Mouse (Mus musculus): ENCODE measurements at regions not wholly inside any gene's neighbourhood (a gene's known extent, or its start where the extent isn't known, plus 50 kb on each side); places are given as distances from the start of the nearest gene placed in this dataset.
A peak's percentile ranks its signal among the peaks of the same experiment; 100 is the strongest.

DNA sequence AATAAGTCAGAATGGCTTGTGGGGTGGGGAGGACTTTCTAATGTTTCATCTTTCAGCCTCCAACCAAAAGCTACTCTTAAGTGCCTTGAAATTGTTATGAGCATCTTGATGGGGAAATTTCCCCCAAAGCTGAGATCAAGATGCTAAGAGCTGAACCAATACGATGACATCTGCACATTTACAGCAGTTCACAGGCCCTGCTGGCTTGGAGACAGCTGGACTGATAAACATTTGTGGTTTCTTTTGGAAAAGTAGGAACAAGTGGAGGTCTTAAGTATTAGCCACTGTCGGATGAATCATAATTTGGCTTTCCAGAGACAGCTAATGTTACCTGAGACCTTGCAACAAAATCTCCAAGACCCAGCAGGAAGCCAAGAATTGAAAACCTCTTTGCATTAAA lies 78.4 kb upstream of the Pabpc6 start:
- Histone ChIP-seq H3K36me3 (ENCODE audit: control insufficient read depth, insufficient read depth, low read length) (no peaks in the 10 kb centered on the region), H3K4me2 (ENCODE audit: low read depth) (no peak overlapping the region), H3K27me3 (ENCODE audit: control insufficient read depth, insufficient read depth, low read length) (no peaks in the 10 kb centered on the region), H3K9ac (ENCODE audit: low read length) (no peak overlapping the region), H3K4me1 (ENCODE audit: control insufficient read depth, insufficient read depth, low read length) (no peaks in the 10 kb centered on the region), H3K9me3 (ENCODE audit: control insufficient read depth, low read length) (no peaks in the 10 kb centered on the region), H3K4me3 (ENCODE audit: low read depth, low read length) (no peak overlapping the region), H3K27ac (ENCODE audit: low read depth, low read length) (no peak overlapping the region)
- ATAC-seq (ENCODE audit: insufficient read depth, low FRiP score, low TSS enrichment), result no peak
- WGBS, result 89% methylated on average over 2 of the region's 2 CpGs
- no peak for DNase-seq (ENCODE audit: low spot score)

- Histone ChIP-seq H3K4me2 (ENCODE audit: low read depth) (no peak overlapping the region), H3K9ac (ENCODE audit: low read length) (no peak overlapping the region), H3K9me3 (ENCODE audit: control insufficient read depth, low read length) (no peaks in the 10 kb centered on the region), H3K36me3 (ENCODE audit: control insufficient read depth, insufficient read depth, low read length) (no peaks in the 10 kb centered on the region), H3K4me3 (ENCODE audit: low read depth, low read length) (no peak overlapping the region), H3K27me3 (ENCODE audit: control insufficient read depth, insufficient read depth, low read length) (no peaks in the 10 kb centered on the region), H3K27ac (ENCODE audit: low read depth, low read length) (no peak overlapping the region), H3K4me1 (ENCODE audit: control insufficient read depth, insufficient read depth, low read length) (no peaks in the 10 kb centered on the region)
- 87% methylated on average over 5 of the region's 5 CpGs for WGBS
- ATAC-seq (ENCODE audit: insufficient read depth, low FRiP score, low TSS enrichment), result no peak
- DNase-seq (ENCODE audit: low spot score), result no peak
Measured at GRCm38 (mm10) chr17:9743342-9743741, 73.8 kb upstream of the Pabpc6 start.

DNA sequence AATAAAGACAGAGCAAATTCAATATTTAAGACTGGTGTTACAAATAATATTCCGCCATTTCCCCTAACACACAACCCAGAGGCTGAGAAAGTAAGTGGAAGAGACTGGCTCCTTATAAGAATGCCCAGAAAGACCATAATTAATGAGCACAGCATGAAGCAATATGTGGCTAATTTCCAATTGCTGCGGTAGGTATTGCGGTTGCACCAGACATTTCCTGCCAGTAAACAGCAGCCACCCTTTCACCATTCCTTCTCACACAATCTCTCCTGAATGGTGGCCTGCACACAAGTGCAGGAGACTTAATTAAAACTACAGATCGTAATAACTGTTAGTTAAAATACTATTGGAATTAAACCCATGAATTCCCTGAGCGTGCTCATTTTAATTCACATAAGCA lies 71.8 kb upstream of the Pabpc6 start:
- 93% methylated on average over 5 of the region's 5 CpGs for WGBS
- no peak overlapping the region for H3K27ac ChIP-seq (ENCODE audit: low read depth, low read length)
- no peaks in the 10 kb centered on the region for H3K4me1 ChIP-seq (ENCODE audit: control insufficient read depth, insufficient read depth, low read length)
- H3K4me2 ChIP-seq (ENCODE audit: low read depth), result no peak overlapping the region
- H3K27me3 ChIP-seq (ENCODE audit: control insufficient read depth, insufficient read depth, low read length), result no peaks in the 10 kb centered on the region
- no peaks in the 10 kb centered on the region for H3K9me3 ChIP-seq (ENCODE audit: control insufficient read depth, low read length)
- H3K9ac ChIP-seq (ENCODE audit: low read length), result no peak overlapping the region
- H3K4me3 ChIP-seq (ENCODE audit: low read depth, low read length), result no peak overlapping the region
- ATAC-seq (ENCODE audit: insufficient read depth, low FRiP score, low TSS enrichment), result no peak
- H3K36me3 ChIP-seq (ENCODE audit: control insufficient read depth, insufficient read depth, low read length), result no peaks in the 10 kb centered on the region
- no peak for DNase-seq (ENCODE audit: low spot score)

DNA sequence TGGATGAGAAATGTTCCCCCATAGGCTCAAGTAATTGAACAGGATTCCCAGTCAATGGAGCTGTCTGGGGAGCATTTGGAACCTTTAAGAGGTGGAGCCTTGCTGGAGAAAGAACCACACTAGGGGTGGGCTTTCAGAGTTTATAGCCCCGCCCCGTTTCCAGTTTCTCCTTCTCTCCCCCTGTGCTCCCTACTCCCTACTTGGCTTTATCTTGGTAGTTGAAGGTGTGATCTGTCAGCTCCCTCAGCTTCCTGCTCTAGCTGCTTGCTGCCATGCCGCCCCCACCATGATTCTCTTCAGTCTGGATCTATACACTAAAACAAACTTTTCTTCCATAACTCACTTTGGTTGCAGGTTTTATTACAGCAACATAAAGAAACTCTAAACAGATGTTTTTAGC lies 59.5 kb upstream of the Pabpc6 start:
- Histone ChIP-seq H3K4me3 (ENCODE audit: low read depth, low read length) (no peak overlapping the region), H3K4me1 (ENCODE audit: control insufficient read depth, insufficient read depth, low read length) (peaks cover 18% of the 10 kb centered on the region), H3K36me3 (ENCODE audit: control insufficient read depth, insufficient read depth, low read length) (no peaks in the 10 kb centered on the region), H3K27ac (ENCODE audit: low read depth, low read length) (no peak overlapping the region), H3K9ac (ENCODE audit: low read length) (no peak overlapping the region), H3K9me3 (ENCODE audit: control insufficient read depth, low read length) (no peaks in the 10 kb centered on the region), H3K27me3 (ENCODE audit: control insufficient read depth, insufficient read depth, low read length) (no peaks in the 10 kb centered on the region), H3K4me2 (ENCODE audit: low read depth) (no peak overlapping the region)
- DNase-seq (ENCODE audit: low spot score) (no peak), ATAC-seq (ENCODE audit: insufficient read depth, low FRiP score, low TSS enrichment) (no peak)
- 75% methylated on average over 3 of the region's 3 CpGs for WGBS

DNA sequence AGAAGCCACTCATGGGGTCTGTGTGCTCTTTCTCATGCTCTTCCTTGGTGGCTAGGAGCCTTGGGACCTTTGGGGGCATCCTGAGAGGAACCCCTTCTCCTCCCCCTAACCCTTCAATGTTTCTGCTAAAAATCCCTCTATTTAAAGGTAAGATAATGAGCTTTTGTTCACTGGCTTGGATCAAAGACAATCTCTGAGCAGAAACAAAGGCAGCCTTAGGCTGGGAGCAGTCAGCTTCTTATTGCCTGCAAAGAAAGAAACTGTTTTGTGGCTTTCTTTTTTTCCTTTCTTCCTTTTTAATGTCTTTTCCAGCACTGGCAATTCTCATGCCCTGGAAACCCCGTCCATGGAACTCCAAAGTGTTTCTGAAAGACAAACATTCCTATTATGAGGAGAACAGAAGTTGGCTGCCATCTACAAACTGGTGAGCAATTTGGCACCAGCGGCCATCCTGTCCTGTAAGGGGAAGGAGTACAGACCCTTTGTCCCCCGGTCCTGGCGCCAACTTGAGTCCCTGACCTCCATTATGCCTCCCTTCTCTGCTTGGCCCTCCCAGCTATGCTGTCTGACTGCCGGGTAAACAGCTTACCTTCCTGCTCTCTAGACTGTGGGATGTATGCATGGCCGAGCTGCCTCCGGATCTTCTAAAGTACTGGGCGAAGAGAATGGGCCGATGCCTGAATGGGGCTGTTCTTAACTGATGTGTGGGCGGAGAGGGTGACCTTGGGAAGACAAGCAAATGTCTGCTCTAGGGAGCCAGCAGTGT lies 56.4 kb upstream of the Pabpc6 start:
- H3K4me1 ChIP-seq (ENCODE audit: control insufficient read depth, insufficient read depth, low read length), result peaks cover 25% of the 10 kb centered on the region
- no peaks in the 10 kb centered on the region for H3K36me3 ChIP-seq (ENCODE audit: control insufficient read depth, insufficient read depth, low read length)
- H3K4me3 ChIP-seq (ENCODE audit: low read depth, low read length), result no peak overlapping the region
- DNase-seq (ENCODE audit: low spot score) (peak; percentile 39), ATAC-seq (ENCODE audit: insufficient read depth, low FRiP score, low TSS enrichment) (no peak)
- WGBS, result 37% methylated on average over 10 of the region's 10 CpGs
- H3K9me3 ChIP-seq (ENCODE audit: control insufficient read depth, low read length), result no peaks in the 10 kb centered on the region
- H3K27ac ChIP-seq (ENCODE audit: low read depth, low read length), result peak overlapping the region; percentile 67
- H3K9ac ChIP-seq (ENCODE audit: low read length), result peak overlapping the region; percentile 4; the same call in 1 of the 2 replicates
- no peaks in the 10 kb centered on the region for H3K27me3 ChIP-seq (ENCODE audit: control insufficient read depth, insufficient read depth, low read length)
- H3K4me2 ChIP-seq (ENCODE audit: low read depth), result no peak overlapping the region

- Histone ChIP-seq H3K27me3 (ENCODE audit: control insufficient read depth, insufficient read depth, low read length) (no peaks in the 10 kb centered on the region), H3K36me3 (ENCODE audit: control insufficient read depth, insufficient read depth, low read length) (no peaks in the 10 kb centered on the region), H3K27ac (ENCODE audit: low read depth, low read length) (no peak overlapping the region), H3K9me3 (ENCODE audit: control insufficient read depth, low read length) (no peaks in the 10 kb centered on the region), H3K4me1 (ENCODE audit: control insufficient read depth, insufficient read depth, low read length) (peaks cover 25% of the 10 kb centered on the region), H3K4me2 (ENCODE audit: low read depth) (no peak overlapping the region), H3K9ac (ENCODE audit: low read length) (no peak overlapping the region), H3K4me3 (ENCODE audit: low read depth, low read length) (no peak overlapping the region)
- DNase-seq (ENCODE audit: low spot score), result no peak
- 37% methylated on average over 4 of the region's 4 CpGs for WGBS
- ATAC-seq (ENCODE audit: insufficient read depth, low FRiP score, low TSS enrichment), result no peak
Measured at GRCm38 (mm10) chr17:9723484-9723883, 54.0 kb upstream of the Pabpc6 start.

DNA sequence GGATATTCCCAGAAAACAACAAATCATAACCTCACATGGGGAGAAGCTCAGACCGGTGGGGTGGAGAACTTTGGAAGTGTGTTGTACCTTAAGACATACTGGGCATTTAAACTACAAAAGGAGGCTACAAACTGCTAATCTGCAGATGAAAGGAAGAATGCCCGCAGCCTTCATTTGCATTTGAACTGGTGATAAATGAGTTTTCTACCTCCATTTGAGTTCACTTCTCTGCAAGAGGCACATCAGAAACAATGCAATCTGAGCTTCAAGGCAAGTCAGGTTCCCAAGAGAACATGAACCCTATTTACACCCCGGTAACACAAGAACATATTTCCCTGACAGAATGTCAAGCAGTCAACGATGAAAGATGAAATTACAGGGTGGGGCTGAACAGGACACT lies 53.2 kb upstream of the Pabpc6 start:
- WGBS, result 4% methylated on average over 4 of the region's 4 CpGs
- no peak overlapping the region for H3K9ac ChIP-seq (ENCODE audit: low read length)
- H3K9me3 ChIP-seq (ENCODE audit: control insufficient read depth, low read length), result no peaks in the 10 kb centered on the region
- no peak overlapping the region for H3K27ac ChIP-seq (ENCODE audit: low read depth, low read length)
- no peak overlapping the region for H3K4me2 ChIP-seq (ENCODE audit: low read depth)
- no peaks in the 10 kb centered on the region for H3K27me3 ChIP-seq (ENCODE audit: control insufficient read depth, insufficient read depth, low read length)
- peaks cover 25% of the 10 kb centered on the region for H3K4me1 ChIP-seq (ENCODE audit: control insufficient read depth, insufficient read depth, low read length)
- no peak overlapping the region for H3K4me3 ChIP-seq (ENCODE audit: low read depth, low read length)
- ATAC-seq (ENCODE audit: insufficient read depth, low FRiP score, low TSS enrichment), result no peak
- no peaks in the 10 kb centered on the region for H3K36me3 ChIP-seq (ENCODE audit: control insufficient read depth, insufficient read depth, low read length)
- DNase-seq (ENCODE audit: low spot score), result peak; percentile 38

All from neural tube, embryonic 11.5 days (tissue).